Mouse (Mus musculus): ENCODE measurements around the gene Gpr50.

Gpr50 gene

GRCm38 (mm10) chrX:71663374-71663773, at the start of gene Gpr50:
TSS of gene Gpr50 (plus strand) at chrX:71663667.
- no peak for DNase-seq (ENCODE audit: low spot score)

- no peak for DNase-seq (ENCODE audit: low spot score)
Measured at GRCm38 (mm10) chrX:71622286-71622685, 41.2 kb upstream of the Gpr50 start.

- DNase-seq (ENCODE audit: low spot score) = peak; percentile 65
Measured at GRCm38 (mm10) chrX:71623843-71624242, 39.6 kb upstream of the Gpr50 start.

- DNase-seq (ENCODE audit: low spot score) = peak; percentile 61
Measured at GRCm38 (mm10) chrX:71628306-71628705, 35.2 kb upstream of the Gpr50 start.

GRCm38 (mm10) chrX:71630709-71631108, 32.8 kb upstream of the Gpr50 start:
- DNase-seq (ENCODE audit: low spot score) = no peak

GRCm38 (mm10) chrX:71631130-71631529, 32.3 kb upstream of the Gpr50 start:
- no peak for DNase-seq (ENCODE audit: low spot score)

- DNase-seq (ENCODE audit: low spot score) = peak; percentile 69
Measured at GRCm38 (mm10) chrX:71647958-71648357, 15.5 kb upstream of the Gpr50 start.

- DNase-seq (ENCODE audit: low spot score) = no peak
Measured at GRCm38 (mm10) chrX:71648434-71648833, 15.0 kb upstream of the Gpr50 start.

- DNase-seq (ENCODE audit: low spot score) = peak; percentile 51
Measured at GRCm38 (mm10) chrX:71648848-71649454, 14.5 kb upstream of the Gpr50 start.

- DNase-seq (ENCODE audit: low spot score) = no peak
Measured at GRCm38 (mm10) chrX:71649993-71650392, 13.5 kb upstream of the Gpr50 start.

- DNase-seq (ENCODE audit: low spot score) = no peak
Measured at GRCm38 (mm10) chrX:71661794-71662193, 1.7 kb upstream of the Gpr50 start.

- DNase-seq (ENCODE audit: low spot score) = no peak
Measured at GRCm38 (mm10) chrX:71663871-71664687, 612 bp downstream of the Gpr50 start.

GRCm38 (mm10) chrX:71664688-71665026, 1.2 kb downstream of the Gpr50 start:
- DNase-seq (ENCODE audit: low spot score) = no peak

- no peak for DNase-seq (ENCODE audit: low spot score)
Measured at GRCm38 (mm10) chrX:71670254-71670653, 6.8 kb downstream of the Gpr50 start.

GRCm38 (mm10) chrX:71700817-71701469, 37.5 kb downstream of the Gpr50 start:
- no peak for DNase-seq (ENCODE audit: low spot score)
